Mouse (Mus musculus) limb, embryonic 11.5 days (tissue): ENCODE measurements around the gene AA467197. TPM values are rescaled to one million over a fixed set of nuclear protein-coding genes. Genes with fewer than 3 reads are reported as not detected.
A peak's percentile ranks its signal among the peaks of the same experiment; 100 is the strongest.

Source experiments
- microRNA counts: library from miRNA; unstranded; fragments of <30 nt; microRNA quantifications from one replicate; lab custom pipeline; 2016
- microRNA-seq: library from miRNA; unstranded; fragments of <30 nt; microRNA quantifications from one replicate; pipeline ENCODE4, GENCODE M21; 2016
- polyA plus RNA-seq: library from polyadenylated mRNA; unstranded; fragments of >200 nt; fragmentation: Nextera tagmentation; extraction: Ambion mirVana; gene quantifications from 2 replicates; pipeline ENCODE4 v1.2.1, GENCODE M21; 2014

AA467197 gene
- polyA plus RNA-seq, 1 experiment from 2014 or later, result 0.48 TPM

MicroRNAs encoded within 50 kb of the gene (microRNA counts, 519-probe panel; counts per million panel counts)
- not detected for microRNA mmu-miR-147 (lab: Ali Mortazavi, UCI)

Small RNA genes lying within 50 kb of the gene (microRNA-seq; reads per million reads assigned to microRNA genes)
- 7.0 reads per million, percentile 16 among the genes with 10 or more reads in this experiment for gene Mir147

Other genes starting within 250 kb of the AA467197 start
- gene Slc28a2, start 210.5 kb upstream of the AA467197 start, polyA plus RNA-seq, result not detected in 2 replicates
- gene Gm14085, start 152.0 kb upstream of the AA467197 start, polyA plus RNA-seq, result not detected in 2 replicates
- 6.9 and 8.7 TPM in 2 replicates for gene Gatm, start 25.7 kb upstream of the AA467197 start, polyA plus RNA-seq
- 8.8 and 10.1 TPM in 2 replicates for gene Slc30a4, start 65.7 kb downstream of the AA467197 start, polyA plus RNA-seq
- 59.5 and 60.6 TPM in 2 replicates for gene Bloc1s6, start 101.5 kb downstream of the AA467197 start, polyA plus RNA-seq
- gene Sqor, start 128.3 kb downstream of the AA467197 start, polyA plus RNA-seq, result 3.2 and 4.7 TPM in 2 replicates